ENCODE assay signal across 8 mouse cellular contexts in genomic region chr4:106865415-106866110, GRCm38 (mm10). TPM values are rescaled to one million over a fixed set of nuclear protein-coding genes. Genes with fewer than 3 reads are reported as not detected.
A peak's percentile ranks its signal among the peaks of the same experiment; 100 is the strongest.
DNase-seq lines count a peak whose midpoint lies in the region; ATAC-seq and TF ChIP-seq lines count a peak whose summit lies in the region.

No protein-coding gene starts in this region.

- H3K36me3 ChIP-seq in heart, embryonic 10.5 days, result no peaks in the 10 kb centered on the region
- no peaks in the 10 kb centered on the region for H3K36me3 ChIP-seq in ES-E14 (ENCODE audit: control insufficient read depth, insufficient read depth, low read length, poor library complexity, severe bottlenecking)
- H3K36me3 ChIP-seq in hindbrain, embryonic 12.5 days, result no peaks in the 10 kb centered on the region
- no peaks in the 10 kb centered on the region for H3K36me3 ChIP-seq in liver, postnatal 0 days (replicated peaks; ENCODE audit: insufficient read depth, low read length)

- intact Hi-C loops in heart, postnatal 25 days (cut with DNase I), result no loop called here

- H3K27me3 ChIP-seq in heart, embryonic 10.5 days (ENCODE audit: insufficient read depth, poor library complexity, severe bottlenecking), result no peaks in the 10 kb centered on the region
- no peaks in the 10 kb centered on the region for H3K27me3 ChIP-seq in hindbrain, embryonic 12.5 days
- no peaks in the 10 kb centered on the region for H3K27me3 ChIP-seq in liver, postnatal 0 days (ENCODE audit: insufficient read depth, low read length)

- DNase-seq in heart, embryonic 10.5 days (ENCODE audit: low spot score), result no peak
- no peak for DNase-seq in heart, postnatal 25 days (ENCODE audit: low spot score)
- DNase-seq in ES-E14 (ENCODE audit: low read depth, low spot score), result no peak
- no peak for DNase-seq in liver, postnatal 0 days
- no peak for DNase-seq in gastrocnemius, adult 8-10 months (ENCODE audit: low spot score in 2 of 2)
- DNase-seq in gastrocnemius, postnatal 4 days (ENCODE audit: low spot score in 2 of 2), result no peak
- DNase-seq in urinary bladder, postnatal 4 days (ENCODE audit: low spot score in 2 of 2), result no peak

- H3K27ac ChIP-seq in heart, embryonic 10.5 days, result peak overlapping the region; percentile 91
- H3K27ac ChIP-seq in ES-E14 (ENCODE audit: insufficient read depth, low read depth, low read length, poor library complexity, severe bottlenecking), result peak overlapping the region; percentile 86
- H3K27ac ChIP-seq in hindbrain, embryonic 12.5 days, result peak overlapping the region; percentile 84
- no peak overlapping the region for H3K27ac ChIP-seq in liver, postnatal 0 days (ENCODE audit: low read depth)

- no peak for TF ChIP-seq EP300 in liver, postnatal 0 days (IDR thresholded peaks at IDR 0.05; ENCODE audit: low read depth)

- no peaks in the 10 kb centered on the region for H3K9me3 ChIP-seq in heart, embryonic 10.5 days
- no peaks in the 10 kb centered on the region for H3K9me3 ChIP-seq in ES-E14 (ENCODE audit: control insufficient read depth, insufficient read depth, low read depth, low read length)
- no peaks in the 10 kb centered on the region for H3K9me3 ChIP-seq in hindbrain, embryonic 12.5 days (replicated peaks)
- no peaks in the 10 kb centered on the region for H3K9me3 ChIP-seq in liver, postnatal 0 days (ENCODE audit: low read length)

- WGBS in heart, embryonic 10.5 days, result 16% methylated on average over 19 of the region's 19 CpGs
- 9% methylated on average over 19 of the region's 19 CpGs for WGBS in hindbrain, embryonic 12.5 days
- 26% methylated on average over 19 of the region's 19 CpGs for WGBS in liver, postnatal 0 days (ENCODE audit: insufficient replicate concordance)

- in situ Hi-C loops in ES-E14 (cut with MboI; ENCODE audit: low sequenced_read_pairs in 2 of 2, unreplicated experiment in 2 of 2), result no loop called here

- TF ChIP-seq CTCF in liver, postnatal 0 days (IDR thresholded peaks at IDR 0.05; ENCODE audit: low read depth), result no peak

- peak; percentile 34; the same call in 1 of the 2 replicates for ATAC-seq in hindbrain, embryonic 12.5 days (ENCODE audit: low FRiP score)
- ATAC-seq in liver, postnatal 0 days, result no peak

- H3K4me3 ChIP-seq in heart, embryonic 10.5 days, result no peak overlapping the region
- H3K4me3 ChIP-seq in ES-E14 (ENCODE audit: insufficient read depth in 1 of 2, low read depth in 1 of 2, low read length in 2 of 2, poor library complexity in 1 of 2, severe bottlenecking in 1 of 2), result peak overlapping the region; percentile 22 to 26
- no peak overlapping the region for H3K4me3 ChIP-seq in hindbrain, embryonic 12.5 days
- H3K4me3 ChIP-seq in liver, postnatal 0 days (ENCODE audit: low read depth, low read length), result no peak overlapping the region

- 0 out of 2 replicates have a peak overlapping the region, but pooled peaks have one; percentile 2 for H3K4me2 ChIP-seq in hindbrain, embryonic 12.5 days (replicated peaks)
- no peak overlapping the region for H3K4me2 ChIP-seq in liver, postnatal 0 days (ENCODE audit: low read depth, low read length)

- H3K4me1 ChIP-seq in heart, embryonic 10.5 days, result peaks cover 90% of the 10 kb centered on the region
- peaks cover 28 to 71% of the 10 kb centered on the region in 2 experiments for H3K4me1 ChIP-seq in ES-E14 (ENCODE audit: control insufficient read depth in 2 of 2, insufficient read depth in 2 of 2, low read length in 2 of 2, poor library complexity in 1 of 2)
- H3K4me1 ChIP-seq in hindbrain, embryonic 12.5 days, result peaks cover 48% of the 10 kb centered on the region
- peaks cover 29% of the 10 kb centered on the region for H3K4me1 ChIP-seq in liver, postnatal 0 days (ENCODE audit: insufficient read depth)

- H3K9ac ChIP-seq in ES-E14 (ENCODE audit: insufficient read depth, low read depth, low read length, poor library complexity, severe bottlenecking), result peak overlapping the region; percentile 70; the same call in 1 of the 2 replicates
- 0 out of 2 replicates have a peak overlapping the region, but pooled peaks have one; percentile 29 for H3K9ac ChIP-seq in hindbrain, embryonic 12.5 days
- H3K9ac ChIP-seq in liver, postnatal 0 days (replicated peaks), result 0 out of 2 replicates have a peak overlapping the region, but pooled peaks have one; percentile 5

TF ChIP-seq in ES-E14, 5 proteins besides CTCF, POLR2A, EP300 and RAD21:
- TF ChIP-seq ZNF384 (IDR thresholded peaks at IDR 0.05; ENCODE audit: low read depth, low read length), result no peak
- no peak for TF ChIP-seq CHD2 (IDR thresholded peaks at IDR 0.05; ENCODE audit: low read depth, low read length)
- no peak for TF ChIP-seq HCFC1 (IDR thresholded peaks at IDR 0.05; ENCODE audit: borderline replicate concordance, insufficient read depth, low read length)
- no peak for TF ChIP-seq ZC3H11A (IDR thresholded peaks at IDR 0.05; ENCODE audit: borderline replicate concordance, low read depth, low read length)
- TF ChIP-seq MAFK (IDR thresholded peaks at IDR 0.05; ENCODE audit: insufficient read depth, low read depth, low read length), result no peak

RNA-seq across cellular contexts. Expression of gene Ssbp3, which starts 44.9 kb away (rescaled TPM):
- polyA plus RNA-seq in heart, embryonic 10.5 days (2016; fragmentation: Nextera tagmentation; extraction: Ambion mirVana), result 69.6 and 139 TPM in 2 replicates
- 10 to 100 TPM; 41.6 to 45.0 TPM for total RNA-seq in heart, postnatal 25 days (2021)
- total RNA-seq in ES-E14 (2012; rRNA removed), result 42.3 and 42.6 TPM in 2 replicates
- 285 and 302 TPM in 2 replicates for polyA plus RNA-seq in hindbrain, embryonic 12.5 days (2016; fragmentation: Nextera tagmentation; extraction: Ambion mirVana)
- 22.8 and 26.8 TPM in 2 replicates for polyA plus RNA-seq in liver, postnatal 0 days (2015; fragmentation: Nextera tagmentation; extraction: Ambion mirVana)
- total RNA-seq in gastrocnemius, adult 8-10 months (2022), result 10 to 100 TPM; 24.0 to 27.1 (median 25.8) TPM
- 10 to 100 TPM; 65.7 to 73.4 TPM for total RNA-seq in gastrocnemius, postnatal 4 days (2021)

Comparison
In these comparisons a context has a peak if more than half of its experiments do, and no peak if none do; other contexts are left out.
1. H3K4me3 ChIP-seq: peak in ES-E14 (2 of 2); none in heart, embryonic 10.5 days (single experiment), hindbrain, embryonic 12.5 days (single experiment) and liver, postnatal 0 days (single experiment).
2. H3K9ac ChIP-seq: peak in every context shown above with its lines; median percentile 70 in ES-E14; 29 in hindbrain, embryonic 12.5 days; 5 in liver, postnatal 0 days.